Mouse (Mus musculus) thymus, postnatal 36 days (tissue): ENCODE results near the gene Ino80b.

Experiments
- DNase-seq, 2 experiments: peaks; one replicate each; pipeline ENCODE4 v3.0.0; 2022; ENCODE audit warnings: mixed read lengths in 2 of 2

Gene Ino80b

GRCm38 (mm10) chr6:83083497-83083896 lies 41.7 kb downstream of the Ino80b start:
- no peak for DNase-seq

GRCm38 (mm10) chr6:83080210-83080609 lies 45.0 kb downstream of the Ino80b start:
- no peak for DNase-seq

GRCm38 (mm10) chr6:83078324-83078858 lies 46.8 kb downstream of the Ino80b start:
- DNase-seq, result peak; percentile 99 to 100

- DNase-seq, result no peak
Measured at GRCm38 (mm10) chr6:83077630-83078323, 47.5 kb downstream of the Ino80b start, which contains the start of gene Pcgf1. TSS of gene Pcgf1 (plus strand) at chr6:83077869.

- DNase-seq, result no peak
Measured at GRCm38 (mm10) chr6:83074979-83075378, 50.3 kb downstream of the Ino80b start.
